Mouse (Mus musculus): ENCODE results near the gene Zc2hc1b.

- no peak for TF ChIP-seq GATA1 (IDR thresholded peaks at IDR 0.05; ENCODE audit: borderline replicate concordance, low read length)
- TF ChIP-seq FLI1 (IDR thresholded peaks at IDR 0.05; ENCODE audit: low read length), result no peak
Observed at GRCm38 (mm10) chr10:13160913-13161312, 16.9 kb downstream of the Zc2hc1b start.
